Mouse (Mus musculus): ENCODE data around the gene Sash1.

DNA sequence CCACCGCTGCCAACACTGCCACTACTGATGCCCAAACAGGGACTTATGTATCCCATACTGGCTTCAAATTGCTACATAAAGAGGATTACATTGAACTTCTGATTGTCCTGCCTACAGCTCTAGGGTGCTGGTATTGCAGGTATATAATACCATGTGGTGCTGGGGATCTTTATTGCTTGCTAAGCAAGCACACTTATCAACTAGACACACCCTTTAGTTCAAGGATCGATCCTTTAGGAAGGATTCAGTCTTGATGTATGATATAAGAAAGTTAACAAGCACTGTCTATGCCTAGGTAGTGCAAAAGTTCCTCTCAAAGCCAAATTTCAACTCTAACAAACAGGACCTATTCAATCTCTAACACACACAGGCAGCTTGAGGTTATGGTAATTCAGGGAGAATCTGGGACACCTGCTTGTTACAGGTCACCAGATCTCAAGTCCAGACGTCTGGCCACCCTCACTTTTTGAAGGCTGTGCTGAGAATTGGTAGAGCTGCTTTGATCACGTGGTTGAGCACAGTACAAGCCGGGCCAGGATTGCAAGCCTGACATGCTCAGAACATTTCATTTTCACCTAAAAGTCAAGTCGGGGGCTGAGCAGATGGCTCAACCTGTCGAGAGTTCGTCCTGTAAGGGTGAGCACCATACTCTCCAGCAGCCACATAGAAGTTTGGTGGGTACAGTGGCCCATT, 45.8 kb upstream of the Sash1 start:
- TF ChIP-seq POLR2A (IDR thresholded peaks at IDR 0.05; ENCODE audit: control insufficient read depth, extremely low read depth, insufficient read depth, low read length, poor library complexity) (no peak), CTCF (IDR thresholded peaks at IDR 0.05; ENCODE audit: borderline replicate concordance, control insufficient read depth, extremely low read depth, insufficient read depth, low read length, poor library complexity) (no peak)
